Mouse (Mus musculus) urinary bladder, postnatal 25 days (tissue): ENCODE data around the gene Gbp3.

ENCODE experiments used
- DNase-seq: peaks from one replicate; pipeline ENCODE4 v3.0.0; 2022; ENCODE audit warnings: low spot score

The Gbp3 gene

GRCm38 (mm10) chr3:142588888-142589287 lies 29.1 kb downstream of the Gbp3 start:
- no peak for DNase-seq

GRCm38 (mm10) chr3:142590431-142591067 lies 30.7 kb downstream of the Gbp3 start:
- no peak for DNase-seq

GRCm38 (mm10) chr3:142594547-142594946 lies 34.7 kb downstream of the Gbp3 start, which contains the start of gene Gbp2b:
Gene Gbp2b (plus strand): TSS chr3:142594847.
- no peak for DNase-seq

GRCm38 (mm10) chr3:142597923-142598322 lies 38.1 kb downstream of the Gbp3 start:
- DNase-seq = no peak

- no peak for DNase-seq
Observed at GRCm38 (mm10) chr3:142601675-142602074, 41.8 kb downstream of the Gbp3 start.

- no peak for DNase-seq
Observed at GRCm38 (mm10) chr3:142618658-142619057, 58.8 kb downstream of the Gbp3 start.

GRCm38 (mm10) chr3:142619606-142620005 lies 59.8 kb downstream of the Gbp3 start:
- DNase-seq = no peak

GRCm38 (mm10) chr3:142620111-142620955 lies 60.5 kb downstream of the Gbp3 start, which contains the start of gene Gbp2:
Gene Gbp2 (plus strand): TSS chr3:142620602.
- peak; percentile 12 for DNase-seq

- no peak for DNase-seq
Observed at GRCm38 (mm10) chr3:142620956-142621562, 61.2 kb downstream of the Gbp3 start.
